Mouse (Mus musculus) lung, postnatal 0 days (tissue): Measurements from ENCODE around the gene Phf23. TPM values are rescaled to one million over a fixed set of nuclear protein-coding genes. Genes with fewer than 3 reads are reported as not detected.
A peak's percentile ranks its signal among the peaks of the same experiment; 100 is the strongest.

Source experiments
- ATAC-seq: fragments of 200-750 bp; cut with Nextera tagmentation; 2 replicates; pipeline ENCODE4 v1.8.0; 2017; ENCODE audit warnings: moderate library complexity
- DNase-seq: peaks from one replicate; pipeline ENCODE4 v3.0.0-alpha.2; 2016; ENCODE audit warnings: low spot score
- H3K27ac ChIP-seq: fragments of 300-500 bp; sonication (generic); 2 replicates; pipeline ENCODE4 v1.5.1; 2014; ENCODE audit warnings: antibody characterized with exemption, mild to moderate bottlenecking, low read length, mixed read lengths
- H3K27me3 ChIP-seq: fragments of 300-500 bp; sonication (generic); replicated peaks from 2 replicates; pipeline ENCODE4 v1.6.1; 2014; ENCODE audit warnings: low read length, mixed read lengths; ENCODE audit not compliant: insufficient read depth
- H3K36me3 ChIP-seq: fragments of 300-500 bp; sonication (generic); 2 replicates; pipeline ENCODE4 v1.6.1; 2014; ENCODE audit warnings: low read length, mixed read lengths; ENCODE audit not compliant: insufficient read depth
- H3K4me1 ChIP-seq: fragments of 300-500 bp; sonication (generic); 2 replicates; pipeline ENCODE4 v1.6.1; 2014; ENCODE audit warnings: antibody characterized with exemption, low read depth, low read length, mixed read lengths; ENCODE audit not compliant: insufficient read depth
- H3K4me2 ChIP-seq: fragments of 300-500 bp; sonication (generic); replicated peaks from 2 replicates; pipeline ENCODE4 v1.6.1; 2014; ENCODE audit warnings: low read depth, mild to moderate bottlenecking, low read length, moderate library complexity, mixed read lengths
- H3K4me3 ChIP-seq: fragments of 300-500 bp; sonication (generic); 2 replicates; pipeline ENCODE4 v1.5.1; 2014; ENCODE audit warnings: low read depth, low read length
- H3K9ac ChIP-seq: fragments of 300-500 bp; sonication (generic); replicated peaks from 2 replicates; pipeline ENCODE4 v1.6.1; 2014; ENCODE audit warnings: low read depth, mild to moderate bottlenecking
- H3K9me3 ChIP-seq: fragments of 300-500 bp; sonication (generic); 2 replicates; pipeline ENCODE4 v1.6.1; 2016; ENCODE audit warnings: low read length, mixed read lengths
- CTCF ChIP-seq: IDR thresholded peaks from 2 replicates; pipeline ENCODE4 v1.5.1; 2016; ENCODE audit warnings: antibody characterized with exemption, mild to moderate bottlenecking
- EP300 ChIP-seq: IDR thresholded peaks from 2 replicates; pipeline ENCODE4 v1.6.1; 2016; ENCODE audit warnings: antibody characterized with exemption, mild to moderate bottlenecking, control low read depth
- WGBS: fragments of 180-500 bp; shearing (Covaris S2); extraction: QIAGEN DNeasy Blood & Tissue Kit; methylation state at CpG from one replicate; pipeline ENCODE4 v1.1.7; 2014; 5-methylcytosine and 5-hydroxymethylcytosine counted together
- polyA plus RNA-seq: library from polyadenylated mRNA; unstranded; fragments of >200 nt; fragmentation: Nextera tagmentation; extraction: Ambion mirVana; gene quantifications from 2 replicates; pipeline ENCODE4 v1.2.1, GENCODE M21; 2015

The Phf23 gene
- polyA plus RNA-seq, 1 experiment from 2014 or later = 57.5 TPM

DNA sequence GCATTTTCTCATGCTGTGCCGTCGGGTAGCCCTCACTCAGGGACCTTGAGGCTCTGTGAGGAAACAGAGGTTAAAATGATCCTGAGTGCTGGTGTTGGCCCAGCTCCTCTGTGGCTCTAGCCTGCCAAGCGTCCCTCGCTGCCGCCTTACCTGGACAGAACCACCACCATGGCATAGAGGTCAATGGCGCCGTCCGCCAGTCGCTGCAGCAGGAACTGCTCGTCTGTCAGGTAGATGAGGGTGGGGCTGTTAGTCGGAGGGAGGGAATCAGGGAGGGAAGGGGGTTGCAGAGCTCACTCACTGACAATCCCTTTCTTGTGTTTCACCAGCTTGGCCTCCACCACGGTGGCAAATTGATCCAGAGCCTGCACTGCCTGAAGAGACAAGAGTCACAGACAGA lies 15.0 kb downstream of the Phf23 start:
- ATAC-seq = no peak
- no peak overlapping the region for H3K9ac ChIP-seq
- no peaks in the 10 kb centered on the region for H3K9me3 ChIP-seq
- H3K4me2 ChIP-seq = no peak overlapping the region
- no peak overlapping the region for H3K27ac ChIP-seq
- peaks cover 63% of the 10 kb centered on the region for H3K36me3 ChIP-seq
- 80% methylated on average over 12 of the region's 12 CpGs for WGBS
- H3K27me3 ChIP-seq = no peaks in the 10 kb centered on the region
- TF ChIP-seq CTCF (no peak), EP300 (no peak)
- DNase-seq = no peak
- peaks cover 7% of the 10 kb centered on the region for H3K4me1 ChIP-seq
- H3K4me3 ChIP-seq = no peak overlapping the region

GRCm38 (mm10) chr11:70010961-70011360 lies 15.4 kb downstream of the Phf23 start:
- H3K27ac ChIP-seq = no peak overlapping the region
- H3K4me2 ChIP-seq = no peak overlapping the region
- no peaks in the 10 kb centered on the region for H3K9me3 ChIP-seq
- WGBS = 86% methylated on average over 10 of the region's 10 CpGs
- no peak for TF ChIP-seq CTCF
- TF ChIP-seq EP300 = no peak
- H3K4me3 ChIP-seq = no peak overlapping the region
- peaks cover 63% of the 10 kb centered on the region for H3K36me3 ChIP-seq
- no peaks in the 10 kb centered on the region for H3K27me3 ChIP-seq
- DNase-seq (no peak), ATAC-seq (no peak)
- peaks cover 7% of the 10 kb centered on the region for H3K4me1 ChIP-seq
- no peak overlapping the region for H3K9ac ChIP-seq

- 79% methylated on average over 9 of the region's 9 CpGs for whole genome bisulfite sequencing
- H3K9ac ChIP-seq = no peak overlapping the region
Observed at GRCm38 (mm10) chr11:70012931-70013330, 17.4 kb downstream of the Phf23 start.

DNA sequence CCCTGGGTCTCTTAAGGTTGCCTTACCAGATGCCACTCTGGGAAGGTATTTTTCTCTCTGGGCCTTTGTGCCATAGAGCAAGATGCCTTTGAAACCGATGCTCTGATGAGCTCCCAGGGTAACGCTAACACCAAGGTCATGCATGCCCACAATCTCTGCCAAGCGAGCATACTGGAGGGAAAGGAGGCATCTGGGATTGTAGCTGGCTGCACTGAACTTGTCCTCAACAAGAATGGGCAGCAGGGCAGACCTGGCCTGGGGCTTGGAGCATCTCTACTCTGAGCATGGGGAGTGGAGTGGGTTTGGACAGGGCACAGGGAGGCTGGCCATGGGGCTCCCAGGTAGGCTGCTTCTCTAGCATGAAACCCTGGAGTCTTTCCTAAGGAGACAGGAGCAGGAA lies 17.8 kb downstream of the Phf23 start:
- Histone ChIP-seq H3K36me3 (peaks cover 41% of the 10 kb centered on the region), H3K4me1 (peaks cover 7% of the 10 kb centered on the region), H3K27ac (no peak overlapping the region), H3K4me3 (no peak overlapping the region), H3K27me3 (no peaks in the 10 kb centered on the region), H3K9ac (no peak overlapping the region), H3K4me2 (no peak overlapping the region), H3K9me3 (no peaks in the 10 kb centered on the region)
- 83% methylated on average over 3 of the region's 3 CpGs for WGBS
- no peak for DNase-seq
- TF ChIP-seq CTCF = no peak
- ATAC-seq = no peak

More at GRCm38 (mm10) chr11:70012931-70013330, 17.4 kb downstream of the Phf23 start:
- peaks cover 7% of the 10 kb centered on the region for H3K4me1 ChIP-seq
- no peak overlapping the region for H3K27ac ChIP-seq
- TF ChIP-seq CTCF (no peak), EP300 (no peak)
- DNase-seq (no peak), ATAC-seq (no peak)
- H3K4me3 ChIP-seq = no peak overlapping the region
- H3K36me3 ChIP-seq = peaks cover 45% of the 10 kb centered on the region
- H3K27me3 ChIP-seq = no peaks in the 10 kb centered on the region
- no peak overlapping the region for H3K4me2 ChIP-seq
- H3K9me3 ChIP-seq = no peaks in the 10 kb centered on the region

GRCm38 (mm10) chr11:70014051-70014450 lies 18.5 kb downstream of the Phf23 start:
- H3K9ac ChIP-seq = no peak overlapping the region; the same call in 1 of the 2 replicates

DNA sequence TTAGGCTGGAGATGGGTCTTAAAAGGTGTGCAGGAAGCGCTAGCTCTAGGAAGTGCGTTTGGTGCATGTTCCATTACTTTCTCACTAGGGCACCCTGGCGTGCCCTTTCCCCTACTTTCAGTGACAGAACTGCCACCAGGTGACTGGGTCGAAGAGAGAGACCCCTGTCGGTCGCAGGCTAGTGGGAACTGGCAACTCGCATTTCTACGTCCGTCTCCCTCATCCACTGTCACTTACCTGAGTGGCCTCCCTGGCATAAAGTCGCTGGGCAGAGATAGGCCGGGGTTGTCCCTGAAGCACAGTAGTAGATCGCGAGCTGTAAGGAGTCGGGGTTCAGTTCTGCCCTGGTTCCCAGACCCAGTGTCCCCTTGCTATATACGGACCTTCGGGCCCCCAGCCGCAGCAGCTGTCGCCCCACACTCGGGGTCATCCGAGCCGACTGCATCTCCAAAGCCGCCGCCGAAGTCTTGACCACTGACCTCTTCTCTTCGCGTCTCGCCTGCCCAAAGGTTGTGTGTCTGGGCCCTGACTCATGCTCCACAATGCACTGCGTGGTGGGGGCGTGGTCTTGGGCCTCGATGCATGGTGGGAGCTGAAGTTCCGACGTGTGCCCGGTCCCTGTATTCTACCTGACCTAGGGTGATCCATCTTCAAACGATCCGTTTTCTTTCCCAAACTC lies 19.4 kb downstream of the Phf23 start, which contains the start of gene Acadvl:
TSS of gene Acadvl (minus strand) at position 532 of the 679 bp plus-strand sequence.
- Histone ChIP-seq H3K36me3 (peaks cover 25% of the 10 kb centered on the region), H3K4me1 (peaks cover 7% of the 10 kb centered on the region), H3K4me2 (peak within 1 kb of the TSS; percentile 84), H3K27ac (peak within 1 kb of the TSS; percentile 77), H3K9ac (peak within 1 kb of the TSS; percentile 46), H3K27me3 (no peaks in the 10 kb centered on the region), H3K9me3 (no peaks in the 10 kb centered on the region), H3K4me3 (peak within 1 kb of the TSS; percentile 64)
- TF ChIP-seq CTCF (peak; percentile 63), EP300 (no peak; the same call in 1 of the 2 replicates)
- ATAC-seq (peak; percentile 89), DNase-seq (peak; percentile 95)
- under 1% methylated on average over 35 of the region's 35 CpGs for WGBS

More at GRCm38 (mm10) chr11:70014051-70014450, 18.5 kb downstream of the Phf23 start:
- Histone ChIP-seq H3K36me3 (peaks cover 35% of the 10 kb centered on the region), H3K4me2 (no peak overlapping the region), H3K27ac (no peak overlapping the region), H3K9me3 (no peaks in the 10 kb centered on the region), H3K27me3 (no peaks in the 10 kb centered on the region), H3K4me1 (peaks cover 7% of the 10 kb centered on the region), H3K4me3 (no peak overlapping the region)
- DNase-seq = no peak
- no peak for TF ChIP-seq CTCF
- TF ChIP-seq EP300 = no peak
- WGBS = 46% methylated on average over 5 of the region's 5 CpGs
- no peak for ATAC-seq
